Mouse (Mus musculus) forebrain, embryonic 14.5 days (tissue): ENCODE measurements around the gene Tmem184a. TPM values are rescaled to one million over a fixed set of nuclear protein-coding genes. Genes with fewer than 3 reads are reported as not detected.

ENCODE experiments used
- ATAC-seq: fragments of 200-750 bp; cut with Nextera tagmentation; 2 replicates; pipeline ENCODE4 v1.8.0; 2017; ENCODE audit warnings: mild to moderate bottlenecking, moderate library complexity
- DNase-seq: peaks from one replicate; pipeline ENCODE4 v3.0.0-alpha.2; 2015; ENCODE audit warnings: low spot score
- H3K27ac ChIP-seq: fragments of 300-500 bp; sonication (generic); 2 replicates; pipeline ENCODE4 v1.5.1; 2014; ENCODE audit warnings: low read depth, mild to moderate bottlenecking, control low read depth, low read length, moderate library complexity
- H3K27me3 ChIP-seq: fragments of 300-500 bp; sonication (generic); replicated peaks from 2 replicates; pipeline ENCODE4 v1.6.1; 2014; ENCODE audit warnings: low read length, control low read depth, mixed read lengths; ENCODE audit not compliant: control insufficient read depth, insufficient read depth
- H3K36me3 ChIP-seq: fragments of 300-500 bp; sonication (generic); 2 replicates; pipeline ENCODE4 v1.6.1; 2014; ENCODE audit warnings: low read length, control low read depth; ENCODE audit not compliant: control insufficient read depth, insufficient read depth
- H3K4me1 ChIP-seq: fragments of 300-500 bp; sonication (generic); 2 replicates; pipeline ENCODE4 v1.6.1; 2014; ENCODE audit warnings: antibody characterized with exemption, low read length, control low read depth; ENCODE audit not compliant: control insufficient read depth, insufficient read depth
- H3K4me2 ChIP-seq: fragments of 300-500 bp; sonication (generic); 2 replicates; pipeline ENCODE4 v1.6.1; 2014; ENCODE audit warnings: mild to moderate bottlenecking, control low read depth, low read length
- H3K4me3 ChIP-seq: fragments of 300-500 bp; sonication (generic); 2 replicates; pipeline ENCODE4 v1.5.1; 2014; ENCODE audit warnings: low read depth, low read length, control low read depth
- H3K9ac ChIP-seq: fragments of 300-500 bp; sonication (generic); 2 replicates; pipeline ENCODE4 v1.6.1; 2014; ENCODE audit warnings: mild to moderate bottlenecking, low read length, control low read depth, moderate library complexity
- H3K9me3 ChIP-seq: fragments of 300-500 bp; sonication (generic); replicated peaks from 2 replicates; pipeline ENCODE4 v1.6.1; 2016; ENCODE audit warnings: low read length, control low read depth, mixed read lengths; ENCODE audit not compliant: control insufficient read depth
- WGBS: fragments of 180-500 bp; shearing (Covaris S2); extraction: QIAGEN DNeasy Blood & Tissue Kit; methylation state at CpG from one replicate; pipeline ENCODE4 v1.1.7; 2014; 5-methylcytosine and 5-hydroxymethylcytosine counted together
- polyA plus RNA-seq: library from polyadenylated mRNA; unstranded; fragments of >200 nt; fragmentation: Nextera tagmentation; extraction: Ambion mirVana; gene quantifications from 2 replicates; pipeline ENCODE4 v1.2.1, GENCODE M21; 2014

Gene Tmem184a
- polyA plus RNA-seq, 1 experiment from 2014 or later = not detected

DNA sequence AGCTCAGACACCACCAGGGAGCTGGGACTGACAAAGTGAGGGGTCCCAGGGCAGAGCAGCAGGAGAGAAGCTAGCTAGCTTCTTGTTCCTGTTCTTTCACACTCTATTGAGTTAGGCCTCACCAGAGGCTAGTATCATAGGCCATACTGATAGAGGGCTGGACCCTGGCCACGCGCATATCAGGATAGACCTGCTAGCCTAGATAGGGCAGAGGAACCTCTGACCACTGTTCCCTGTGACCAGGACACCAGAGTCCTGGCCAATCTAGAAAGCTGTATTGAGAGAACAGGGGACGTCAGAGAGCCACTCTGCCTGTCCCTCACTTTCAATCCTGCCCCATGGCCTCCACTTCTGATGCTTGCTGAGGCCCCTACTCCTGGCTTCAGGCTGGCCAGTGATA is 1.7 kb downstream of the Tmem184a start:
- ATAC-seq (no peak), DNase-seq (no peak)
- Histone ChIP-seq H3K9ac (no peak overlapping the region; the same call in 1 of the 2 replicates), H3K36me3 (peaks cover 17% of the 10 kb centered on the region), H3K4me2 (no peak overlapping the region), H3K4me3 (no peak overlapping the region), H3K27ac (no peak overlapping the region), H3K9me3 (no peaks in the 10 kb centered on the region), H3K4me1 (no peaks in the 10 kb centered on the region), H3K27me3 (peaks cover 4% of the 10 kb centered on the region; the same call in 1 of the 2 replicates)
- WGBS = 87% methylated on average over 3 of the region's 3 CpGs

DNA sequence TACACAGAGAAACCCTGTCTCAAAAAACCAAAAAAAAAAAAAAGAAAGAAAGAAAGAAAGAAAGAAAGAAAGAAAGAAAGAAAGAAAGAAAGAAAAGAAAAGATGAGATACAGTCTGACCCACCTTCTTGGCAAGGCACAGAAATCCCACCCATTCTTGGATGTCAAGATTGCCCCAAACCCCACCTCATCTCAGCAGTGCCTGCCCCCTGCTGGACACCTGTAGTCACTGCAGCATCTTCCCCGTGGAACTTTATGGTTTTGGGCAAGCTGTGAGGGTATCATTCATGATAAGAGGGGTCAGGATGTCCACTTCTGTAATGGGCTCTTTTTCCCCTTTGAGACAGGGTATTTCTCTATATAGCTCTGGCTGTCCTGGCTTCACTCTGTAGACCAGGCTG is 2.4 kb downstream of the Tmem184a start:
- Histone ChIP-seq H3K27me3 (peaks cover 4% of the 10 kb centered on the region; the same call in 1 of the 2 replicates), H3K27ac (no peak overlapping the region), H3K4me3 (no peak overlapping the region), H3K36me3 (peaks cover 9% of the 10 kb centered on the region), H3K4me2 (no peak overlapping the region), H3K4me1 (no peaks in the 10 kb centered on the region), H3K9me3 (no peaks in the 10 kb centered on the region), H3K9ac (no peak overlapping the region)
- 8% methylated on average over 1 of the region's 1 CpGs for whole genome bisulfite sequencing
- DNase-seq (no peak), ATAC-seq (no peak)

DNA sequence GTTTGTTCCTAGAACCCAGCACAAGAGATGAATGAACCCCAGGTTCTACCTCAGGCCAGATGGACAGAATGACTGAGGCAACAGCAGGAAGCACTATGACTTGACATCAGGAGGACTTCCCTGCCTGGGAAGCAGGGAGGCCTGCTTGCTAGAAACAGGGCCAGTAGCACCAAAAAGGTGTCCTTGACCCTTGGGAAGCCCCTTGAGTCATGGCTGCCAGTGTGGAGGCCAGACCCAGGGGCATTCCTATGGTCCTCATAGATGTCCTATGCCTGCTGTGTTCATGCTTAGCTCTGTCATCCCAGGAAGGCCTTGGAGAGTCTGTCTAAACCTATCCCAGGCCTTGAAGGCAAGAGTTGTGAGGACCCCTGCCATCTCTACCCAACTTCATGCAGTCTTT is 3.3 kb downstream of the Tmem184a start:
- peaks cover 4% of the 10 kb centered on the region; the same call in 1 of the 2 replicates for H3K27me3 ChIP-seq
- H3K4me3 ChIP-seq = no peak overlapping the region

DNA sequence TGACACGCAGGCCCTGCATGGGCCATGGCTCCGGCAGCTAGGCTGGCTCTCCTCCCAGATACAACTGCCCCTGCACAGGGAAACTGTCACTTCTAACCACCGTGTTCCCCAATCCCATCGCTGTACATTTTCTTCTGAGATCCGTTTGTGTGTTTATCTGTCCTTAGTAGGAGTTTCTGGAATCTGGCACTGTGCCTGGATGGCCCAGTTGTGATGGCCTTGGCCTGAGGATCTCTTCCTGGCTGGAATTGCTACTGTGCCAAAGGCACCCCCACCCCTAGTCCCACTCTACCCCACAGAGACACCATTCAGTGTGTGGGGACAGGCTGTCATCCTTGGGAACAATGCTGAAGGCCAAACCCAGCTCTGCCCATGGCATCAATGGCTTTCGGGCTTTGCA is 3.8 kb downstream of the Tmem184a start:
- no peak overlapping the region for H3K4me2 ChIP-seq
- DNase-seq = no peak
- no peak overlapping the region for H3K27ac ChIP-seq
- no peaks in the 10 kb centered on the region for H3K9me3 ChIP-seq
- H3K4me1 ChIP-seq = no peaks in the 10 kb centered on the region
- ATAC-seq = no peak
- no peak overlapping the region for H3K9ac ChIP-seq
- H3K27me3 ChIP-seq = peaks cover 4% of the 10 kb centered on the region; the same call in 1 of the 2 replicates
- H3K36me3 ChIP-seq = no peaks in the 10 kb centered on the region
- no peak overlapping the region for H3K4me3 ChIP-seq
- WGBS = 82% methylated on average over 6 of the region's 6 CpGs

More for the DNA sequence above, 3.3 kb downstream of the Tmem184a start:
- ATAC-seq (no peak), DNase-seq (no peak)
- Histone ChIP-seq H3K4me2 (no peak overlapping the region), H3K9me3 (no peaks in the 10 kb centered on the region), H3K27ac (no peak overlapping the region), H3K4me1 (no peaks in the 10 kb centered on the region), H3K9ac (no peak overlapping the region), H3K36me3 (peaks cover under 1% of the 10 kb centered on the region)

DNA sequence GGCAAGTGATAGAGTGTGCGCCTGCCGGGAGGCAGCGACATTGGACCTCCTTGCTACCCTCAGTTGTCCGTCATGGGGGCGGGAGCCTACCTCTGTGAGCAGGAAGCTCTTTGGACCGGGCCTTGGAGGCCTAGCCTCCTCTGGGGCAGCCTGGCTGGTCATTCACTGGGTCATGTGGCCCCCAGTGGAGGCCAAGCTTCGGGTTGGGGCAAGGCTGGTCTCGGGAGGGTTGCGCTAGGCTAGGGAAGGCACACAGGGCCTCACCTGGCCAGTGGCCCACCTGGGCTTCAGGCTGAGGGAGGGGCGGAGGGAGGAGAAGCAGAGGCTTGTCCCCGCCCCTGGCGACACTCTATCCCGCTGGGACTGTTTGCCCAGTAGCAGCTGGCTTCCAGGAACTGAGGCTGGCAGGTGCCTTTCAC is 5.7 kb downstream of the Tmem184a start:
- Histone ChIP-seq H3K36me3 (no peaks in the 10 kb centered on the region), H3K9ac (no peak overlapping the region), H3K27me3 (peaks cover 4% of the 10 kb centered on the region; the same call in 1 of the 2 replicates), H3K9me3 (no peaks in the 10 kb centered on the region), H3K27ac (no peak overlapping the region), H3K4me3 (no peak overlapping the region), H3K4me2 (no peak overlapping the region), H3K4me1 (no peaks in the 10 kb centered on the region)
- DNase-seq (no peak), ATAC-seq (no peak)
- 16% methylated on average over 12 of the region's 13 CpGs for WGBS

DNA sequence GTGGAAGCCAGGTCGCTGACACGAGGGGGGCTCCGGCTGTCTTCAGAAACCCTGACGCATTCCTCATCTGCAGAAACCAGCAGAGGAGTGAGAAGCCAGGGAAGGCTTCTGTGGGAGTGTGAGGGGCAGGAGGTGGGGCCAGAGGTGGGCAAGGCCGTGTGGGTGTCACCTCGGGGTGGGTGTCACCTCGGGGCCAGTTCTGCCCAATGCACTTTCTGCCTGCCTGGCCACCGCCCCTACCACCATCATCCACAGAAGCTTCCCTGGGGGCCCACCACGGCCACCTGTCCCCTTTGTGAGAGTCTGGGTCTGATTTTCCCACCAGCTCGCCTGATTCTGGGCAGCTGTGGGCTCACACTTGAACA is 6.6 kb downstream of the Tmem184a start:
- Histone ChIP-seq H3K4me3 (no peak overlapping the region), H3K4me1 (no peaks in the 10 kb centered on the region), H3K9ac (no peak overlapping the region), H3K36me3 (no peaks in the 10 kb centered on the region), H3K9me3 (no peaks in the 10 kb centered on the region), H3K27ac (no peak overlapping the region), H3K27me3 (peaks cover 4% of the 10 kb centered on the region; the same call in 1 of the 2 replicates), H3K4me2 (no peak overlapping the region)
- ATAC-seq (no peak), DNase-seq (no peak)
- 51% methylated on average over 10 of the region's 10 CpGs for WGBS

DNA sequence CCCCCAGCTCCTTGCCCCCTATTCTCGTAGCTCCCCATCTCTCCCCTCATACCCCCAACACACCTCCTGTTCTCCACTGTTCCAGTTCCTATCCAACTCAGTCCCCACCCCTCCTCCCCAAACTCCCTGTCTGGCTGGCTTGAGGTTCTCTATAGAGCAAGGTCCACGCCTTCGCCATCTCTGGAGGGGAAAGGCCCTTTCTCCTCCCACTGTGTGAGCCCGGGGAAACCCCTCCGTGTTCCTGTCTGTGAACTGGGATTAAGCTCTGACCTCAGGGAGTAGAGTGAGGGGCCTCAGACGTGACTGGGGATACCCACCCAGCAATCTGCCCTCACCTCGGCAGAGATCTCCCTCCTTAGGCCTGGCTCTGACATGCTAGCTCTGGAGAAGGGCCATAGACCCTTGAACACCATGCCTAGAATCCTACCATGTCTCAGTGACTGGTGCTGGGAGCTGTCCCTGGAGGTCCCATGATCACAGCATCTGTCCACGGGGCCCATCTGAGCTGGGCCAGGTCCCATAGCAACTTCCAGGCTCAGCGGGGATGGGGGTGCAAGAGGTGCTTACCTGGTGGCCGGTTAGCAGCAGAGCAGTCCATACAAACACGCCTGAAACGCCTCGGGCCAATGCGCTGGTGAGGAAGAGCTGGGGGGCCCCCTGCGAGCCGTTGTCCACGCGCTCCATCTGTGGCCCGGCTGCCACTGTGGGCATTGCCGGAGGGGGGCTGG is 7.2 kb downstream of the Tmem184a start:
- H3K9ac ChIP-seq = no peak overlapping the region
- peaks cover 4% of the 10 kb centered on the region; the same call in 1 of the 2 replicates for H3K27me3 ChIP-seq
- H3K4me2 ChIP-seq = no peak overlapping the region
- 71% methylated on average over 20 of the region's 20 CpGs for WGBS
- H3K9me3 ChIP-seq = no peaks in the 10 kb centered on the region
- no peak for ATAC-seq
- no peaks in the 10 kb centered on the region for H3K4me1 ChIP-seq
- no peaks in the 10 kb centered on the region for H3K36me3 ChIP-seq
- H3K27ac ChIP-seq = no peak overlapping the region
- DNase-seq = no peak
- no peak overlapping the region for H3K4me3 ChIP-seq

DNA sequence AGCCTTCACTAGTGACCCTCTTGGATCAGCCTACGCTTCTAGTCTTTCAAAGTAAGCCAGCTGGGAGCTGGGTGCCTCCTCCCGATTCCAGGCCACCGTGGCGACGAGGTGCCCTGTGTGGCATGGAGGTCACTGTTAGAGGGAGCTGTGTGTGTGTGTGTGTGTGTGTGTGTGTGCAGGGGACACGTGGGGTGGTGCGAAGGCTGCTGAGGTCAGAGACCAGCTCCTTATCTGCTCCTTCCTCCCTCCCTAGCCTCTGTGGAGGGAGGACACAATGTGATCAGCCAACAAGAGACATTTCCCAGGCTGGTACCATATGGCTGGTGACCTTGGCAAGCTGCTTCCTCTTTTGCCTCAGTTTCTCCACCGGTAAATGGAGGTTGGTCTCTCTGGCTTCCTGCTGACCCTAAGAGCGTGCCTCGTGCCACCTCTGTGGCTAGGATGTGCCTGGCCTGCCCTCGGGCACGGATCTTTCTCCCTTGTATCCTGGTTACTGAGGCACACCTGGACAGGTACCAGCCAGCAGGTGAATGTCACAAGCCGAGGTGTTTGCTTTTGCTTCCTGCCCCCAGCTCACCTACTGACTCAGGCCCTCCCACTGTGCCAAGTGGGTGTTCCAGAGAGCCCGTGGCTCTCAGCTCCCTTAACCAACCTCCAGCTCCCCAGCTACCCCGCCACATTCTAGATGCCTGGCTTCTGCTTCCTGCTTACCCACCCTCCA is 7.9 kb downstream of the Tmem184a start:
- H3K4me2 ChIP-seq = no peak overlapping the region
- H3K27me3 ChIP-seq = peaks cover 4% of the 10 kb centered on the region; the same call in 1 of the 2 replicates
- DNase-seq (no peak), ATAC-seq (no peak)
- no peaks in the 10 kb centered on the region for H3K9me3 ChIP-seq
- H3K4me3 ChIP-seq = no peak overlapping the region
- H3K4me1 ChIP-seq = no peaks in the 10 kb centered on the region
- H3K9ac ChIP-seq = no peak overlapping the region
- 79% methylated on average over 15 of the region's 15 CpGs for WGBS
- H3K36me3 ChIP-seq = no peaks in the 10 kb centered on the region
- H3K27ac ChIP-seq = no peak overlapping the region

DNA sequence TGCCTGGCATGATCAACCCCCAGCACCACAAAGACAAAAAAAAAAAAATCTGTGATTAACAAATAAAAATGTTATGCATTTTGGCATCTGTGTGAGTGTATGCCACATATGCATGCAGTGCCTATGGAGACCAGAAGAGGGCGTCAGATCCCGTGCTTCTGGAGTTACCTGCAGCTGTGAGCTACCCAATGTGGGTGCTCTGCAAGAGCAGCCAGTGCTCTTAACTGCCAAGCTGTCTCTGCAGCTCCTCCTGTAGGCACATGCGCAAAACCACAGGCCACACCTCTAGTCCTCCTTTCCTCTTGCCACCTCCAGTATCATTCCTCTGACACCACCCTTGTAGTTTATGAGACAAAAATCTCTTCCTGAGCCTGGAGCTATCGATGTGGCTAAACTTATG is 10.3 kb downstream of the Tmem184a start:
- H3K4me2 ChIP-seq = no peak overlapping the region
- no peak for ATAC-seq
- H3K36me3 ChIP-seq = no peaks in the 10 kb centered on the region
- no peak for DNase-seq
- no peak overlapping the region for H3K4me3 ChIP-seq
- H3K27ac ChIP-seq = no peak overlapping the region
- 52% methylated on average over 4 of the region's 4 CpGs for WGBS
- H3K27me3 ChIP-seq = peaks cover 4% of the 10 kb centered on the region; the same call in 1 of the 2 replicates
- H3K4me1 ChIP-seq = no peaks in the 10 kb centered on the region
- H3K9ac ChIP-seq = no peak overlapping the region
- H3K9me3 ChIP-seq = no peaks in the 10 kb centered on the region
